Mouse (Mus musculus) cortical plate, adult 2 months (tissue): Measurements from ENCODE around the gene Tlk1. TPM values are rescaled to one million over a fixed set of nuclear protein-coding genes. Genes with fewer than 3 reads are reported as not detected.
A peak's percentile ranks its signal among the peaks of the same experiment; 100 is the strongest.

Source experiments
- H3K27ac ChIP-seq: fragments of 200-500 bp; 2 replicates; pipeline ENCODE4 v1.5.1; 2012; ENCODE audit warnings: low read length, control low read depth, inconsistent platforms; ENCODE audit not compliant: insufficient read depth
- H3K4me1 ChIP-seq: fragments of 200-500 bp; 2 replicates; pipeline ENCODE4 v1.6.1; 2011; ENCODE audit warnings: low read length; ENCODE audit not compliant: control insufficient read depth, insufficient read depth
- H3K4me3 ChIP-seq: fragments of 200-500 bp; 2 replicates; pipeline ENCODE4 v1.5.1; 2011; ENCODE audit warnings: mild to moderate bottlenecking, low read length, control low read depth; ENCODE audit not compliant: insufficient read depth
- CTCF ChIP-seq: fragments of 200-500 bp; IDR thresholded peaks from 2 replicates; pipeline ENCODE4 v1.5.1; 2011; ENCODE audit warnings: mild to moderate bottlenecking, control low read depth, low read length; ENCODE audit not compliant: insufficient read depth; ENCODE audit errors: extremely low read depth
- POLR2A ChIP-seq: fragments of 200-500 bp; IDR thresholded peaks from 2 replicates; pipeline ENCODE4 v1.6.1; 2011; ENCODE audit warnings: mild to moderate bottlenecking, low read length, control low read depth; ENCODE audit not compliant: insufficient read depth; ENCODE audit errors: extremely low read depth
- polyA plus RNA-seq: library from polyadenylated mRNA; depleted of rRNA; stranded (reverse); fragments of >200 nt; gene quantifications from 2 replicates; pipeline ENCODE4 v1.2.3, GENCODE M21; 2012

Gene Tlk1
- polyA plus RNA-seq, 1 experiment = 45.5 TPM

GRCm38 (mm10) chr2:70802658-70803057, 22.9 kb downstream of the Tlk1 start:
- Histone ChIP-seq H3K27ac (no peak overlapping the region), H3K4me1 (peaks cover 5% of the 10 kb centered on the region; the same call in 1 of the 2 replicates), H3K4me3 (no peak overlapping the region)
- TF ChIP-seq POLR2A = no peak

DNA sequence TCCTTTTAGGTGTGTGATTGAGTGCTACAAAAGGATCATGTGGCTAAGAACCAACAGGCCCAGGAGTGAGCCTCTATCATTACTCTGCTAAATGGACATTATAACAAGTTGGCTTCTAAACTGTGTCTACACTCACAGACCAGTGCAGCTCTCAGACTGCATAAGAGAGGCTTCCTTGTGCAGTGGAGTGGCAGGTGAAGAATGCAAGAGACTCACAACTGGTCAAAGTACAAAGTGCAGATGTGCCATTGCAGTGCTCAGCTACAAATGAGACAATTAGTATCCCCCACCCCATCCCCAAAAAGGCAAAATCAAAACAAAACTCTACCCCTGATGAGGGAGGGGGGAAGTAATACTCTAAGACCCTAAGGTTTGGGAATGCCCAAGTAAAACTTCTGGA, 24.0 kb downstream of the Tlk1 start:
- Histone ChIP-seq H3K4me1 (peaks cover 5% of the 10 kb centered on the region; the same call in 1 of the 2 replicates), H3K4me3 (no peak overlapping the region), H3K27ac (no peak overlapping the region)
- TF ChIP-seq POLR2A = no peak
- no peak for TF ChIP-seq CTCF

DNA sequence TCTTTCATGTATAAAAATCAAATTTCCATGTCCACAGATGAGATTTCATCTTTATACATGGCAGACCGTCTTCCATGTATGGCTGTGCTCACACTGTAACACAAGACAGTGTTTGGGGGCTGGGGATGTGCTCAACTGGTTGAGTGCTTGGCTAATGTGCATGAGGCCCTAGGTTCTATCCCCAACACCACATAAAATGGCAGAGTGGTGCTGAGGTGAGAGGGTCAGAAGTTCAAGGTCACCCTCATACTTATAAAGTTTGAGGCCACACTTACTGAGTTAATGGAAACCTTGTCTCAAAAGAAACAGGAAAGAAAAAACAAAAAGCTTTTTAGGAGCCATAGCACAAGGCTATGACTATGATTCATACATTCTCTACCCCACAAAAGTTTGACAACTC, 25.1 kb downstream of the Tlk1 start:
- Histone ChIP-seq H3K4me1 (peaks cover 5% of the 10 kb centered on the region; the same call in 1 of the 2 replicates), H3K27ac (no peak overlapping the region), H3K4me3 (no peak overlapping the region)
- TF ChIP-seq CTCF (no peak), POLR2A (no peak)

- no peak for TF ChIP-seq CTCF
- TF ChIP-seq POLR2A = no peak
These were observed 32.3 kb downstream of the Tlk1 start for GRCm38 (mm10) chr2:70793276-70793675.

GRCm38 (mm10) chr2:70790246-70790645, 35.3 kb downstream of the Tlk1 start:
- Histone ChIP-seq H3K4me3 (no peak overlapping the region), H3K4me1 (no peaks in the 10 kb centered on the region), H3K27ac (no peak overlapping the region)
- TF ChIP-seq POLR2A (no peak), CTCF (no peak)

More at GRCm38 (mm10) chr2:70793276-70793675, 32.3 kb downstream of the Tlk1 start:
- no peak overlapping the region for H3K4me3 ChIP-seq
- H3K4me1 ChIP-seq = 0 out of 2 replicates have a peak, but pooled peaks cover 1% of the 10 kb centered on the region
- H3K27ac ChIP-seq = no peak overlapping the region

DNA sequence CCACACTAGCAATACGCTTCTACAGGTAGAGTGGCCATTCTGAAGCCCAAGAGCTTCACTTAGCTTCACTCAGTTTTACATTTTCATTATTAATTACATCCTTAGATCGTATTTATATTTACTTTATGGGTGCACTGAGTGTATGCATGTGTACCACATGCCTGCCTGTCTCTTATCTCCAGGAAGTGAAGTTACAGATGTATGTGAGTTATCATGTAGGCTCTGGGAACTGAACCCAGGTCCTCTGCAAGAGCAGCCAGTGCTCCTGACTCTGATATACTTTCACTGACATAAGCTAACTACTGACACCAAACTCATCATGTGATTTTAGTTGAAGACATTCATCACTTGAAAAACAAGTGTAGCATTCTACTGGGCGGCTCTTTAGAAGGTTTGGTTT, 36.2 kb downstream of the Tlk1 start:
- H3K4me1 ChIP-seq = no peaks in the 10 kb centered on the region
- TF ChIP-seq CTCF = no peak
- TF ChIP-seq POLR2A = no peak
- no peak overlapping the region for H3K27ac ChIP-seq
- H3K4me3 ChIP-seq = no peak overlapping the region

DNA sequence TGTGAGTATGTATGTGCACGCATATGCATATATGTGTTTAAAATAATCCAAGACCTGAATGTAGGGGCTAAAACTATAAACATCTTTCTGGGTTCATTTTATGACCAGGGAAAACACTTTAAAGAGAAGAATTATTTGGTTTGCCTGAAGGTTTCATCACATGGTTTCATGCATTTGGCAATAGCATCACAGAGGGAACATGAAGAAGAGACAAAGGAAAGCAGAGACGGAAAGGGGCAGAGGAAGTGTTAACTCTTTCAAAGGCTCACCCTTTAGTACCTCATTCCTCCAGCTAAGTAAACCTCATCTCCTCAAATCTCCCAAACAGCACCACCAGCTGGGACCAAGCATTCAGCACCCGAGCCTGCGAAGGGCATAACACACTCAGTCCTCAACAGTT, 41.1 kb downstream of the Tlk1 start:
- H3K4me3 ChIP-seq = no peak overlapping the region
- peaks cover 2% of the 10 kb centered on the region; the same call in 1 of the 2 replicates for H3K4me1 ChIP-seq
- H3K27ac ChIP-seq = no peak overlapping the region
- TF ChIP-seq CTCF (no peak), POLR2A (no peak)

GRCm38 (mm10) chr2:70783504-70783903, 42.0 kb downstream of the Tlk1 start:
- TF ChIP-seq POLR2A = no peak
- no peak for TF ChIP-seq CTCF
- no peak overlapping the region for H3K27ac ChIP-seq
- H3K4me3 ChIP-seq = no peak overlapping the region
- H3K4me1 ChIP-seq = peaks cover 2% of the 10 kb centered on the region; the same call in 1 of the 2 replicates

DNA sequence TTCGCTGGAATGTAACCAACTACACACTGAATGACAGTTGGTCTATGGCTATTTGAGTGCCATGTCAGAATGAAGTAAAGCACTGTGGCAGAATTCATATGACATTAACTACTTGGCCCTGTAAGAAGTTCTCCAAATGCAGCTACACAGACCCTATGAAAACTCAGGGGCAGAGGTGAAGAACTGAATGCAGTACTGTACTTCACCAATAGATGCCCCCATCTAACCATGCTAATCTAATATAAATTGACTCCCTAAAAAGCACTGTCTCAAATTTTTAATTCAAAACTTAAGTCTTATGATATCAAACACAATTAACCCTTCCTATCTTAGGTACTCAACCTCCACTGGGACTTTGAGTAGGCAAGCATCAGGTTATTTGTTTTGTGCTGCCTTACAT, 45.9 kb downstream of the Tlk1 start:
- Histone ChIP-seq H3K27ac (no peak overlapping the region), H3K4me1 (peaks cover 2% of the 10 kb centered on the region; the same call in 1 of the 2 replicates), H3K4me3 (no peak overlapping the region)
- TF ChIP-seq CTCF = peak; percentile 19; the same call in 1 of the 2 replicates
- TF ChIP-seq POLR2A = no peak

DNA sequence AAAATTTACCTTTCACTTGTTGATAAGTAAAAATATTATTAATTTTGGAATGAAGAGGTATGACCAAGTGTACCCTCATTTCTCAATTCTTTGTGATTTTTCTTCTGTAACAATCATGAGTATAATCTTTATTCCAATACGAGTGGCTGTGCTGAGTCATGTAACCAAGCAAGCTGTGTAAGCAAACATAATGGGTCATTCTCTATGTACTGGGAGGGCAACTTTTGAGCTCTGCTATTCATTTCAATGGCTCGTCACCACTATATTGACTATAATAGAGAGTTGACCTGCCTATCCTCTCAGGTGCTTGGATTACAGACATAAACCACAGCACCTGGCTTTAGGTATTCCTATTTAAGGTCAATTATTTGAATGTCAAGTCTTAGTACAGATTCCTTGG, 48.8 kb downstream of the Tlk1 start:
- Histone ChIP-seq H3K4me3 (no peak overlapping the region), H3K27ac (no peak overlapping the region), H3K4me1 (peaks cover 2% of the 10 kb centered on the region; the same call in 1 of the 2 replicates)
- TF ChIP-seq POLR2A (no peak), CTCF (no peak)
